Mouse (Mus musculus): ENCODE data around the gene Cacna1f.

The Cacna1f gene

DNA sequence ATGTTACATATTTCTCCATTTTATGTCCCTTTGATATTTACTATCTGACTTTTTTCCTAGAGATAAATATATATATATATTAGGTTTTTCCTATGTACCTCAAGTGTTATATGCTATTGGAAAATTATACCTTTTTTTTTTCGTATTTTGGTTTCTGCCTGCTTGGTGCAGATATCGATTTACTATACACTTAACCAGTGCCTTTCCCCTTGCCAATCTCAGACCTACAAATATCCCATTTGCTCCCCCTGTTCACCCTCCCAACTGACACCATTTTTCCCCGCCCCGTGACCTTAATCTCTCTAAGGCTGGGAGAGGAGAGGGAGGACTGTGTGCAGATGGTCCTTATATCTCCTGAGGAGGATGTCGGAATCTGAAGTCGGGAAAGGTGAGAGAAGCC is at the start of gene Cacna1f:
Gene Cacna1f, plus strand, starts transcription at position 301 of the 400 bp plus-strand sequence.
- in situ Hi-C loops (cut with MseI, MboI), result no loop called here

DNA sequence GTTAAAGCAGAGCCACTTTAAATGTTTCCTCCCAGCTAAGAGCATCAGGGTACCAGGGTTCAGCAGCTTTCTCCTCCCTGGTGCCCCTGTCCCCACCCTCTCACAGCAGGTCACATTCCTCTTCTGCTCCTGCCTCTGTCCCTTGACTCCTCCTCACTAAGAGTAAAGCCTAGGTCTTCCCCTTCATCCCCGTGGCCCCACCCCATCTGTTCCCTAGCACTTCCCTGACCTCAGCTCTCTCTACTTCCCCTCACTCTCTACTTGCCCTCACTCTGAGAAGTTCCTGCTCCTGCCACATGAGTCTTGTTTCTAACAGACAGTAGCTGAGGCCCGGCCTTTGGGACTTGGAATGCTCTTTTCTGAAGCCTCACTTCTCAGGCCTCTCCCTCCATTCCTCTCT is 43.8 kb upstream of the Cacna1f start:
- in situ Hi-C loops (cut with MseI, MboI), result no loop called here

DNA sequence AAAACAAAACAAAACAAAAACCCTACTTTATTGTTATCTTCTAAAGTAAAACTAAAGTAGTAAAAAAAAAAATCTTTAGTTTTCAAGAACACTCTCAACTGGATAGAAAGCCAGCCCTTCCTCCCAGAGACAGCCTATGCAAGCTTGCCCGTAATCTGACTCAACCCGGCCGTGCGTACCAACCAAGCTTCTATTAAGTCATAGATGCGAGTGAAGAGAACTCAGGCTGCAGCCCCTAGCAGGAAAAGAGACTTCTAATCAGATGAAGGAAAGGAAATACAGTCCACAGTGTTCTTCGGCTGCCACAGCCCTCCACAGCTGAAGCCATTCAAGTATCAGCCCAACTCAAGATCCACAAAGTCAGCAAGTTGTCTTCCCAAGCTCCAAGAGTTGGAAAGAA is 40.5 kb upstream of the Cacna1f start:
- in situ Hi-C loops (cut with MseI, MboI), result no loop called here

DNA sequence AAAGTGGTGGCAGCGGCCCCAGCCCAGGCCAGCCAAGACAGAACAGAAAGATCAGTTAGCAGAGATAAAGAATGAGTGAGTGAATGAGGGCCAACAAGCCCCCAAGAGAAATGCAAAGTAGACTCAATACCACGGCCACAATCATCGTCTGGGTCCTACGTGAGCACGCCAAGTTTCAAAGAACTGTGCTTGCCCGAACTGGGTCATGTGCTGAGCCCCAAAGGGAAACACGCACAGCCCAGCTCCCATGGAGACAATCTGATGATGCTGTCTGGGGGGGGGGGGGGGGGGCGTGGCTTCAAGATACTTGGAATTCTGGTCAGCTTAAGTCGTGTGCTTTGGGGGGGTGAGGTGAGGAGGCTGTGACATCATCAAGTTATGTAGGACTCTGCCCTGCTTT is 39.4 kb upstream of the Cacna1f start:
- in situ Hi-C loops (cut with MseI, MboI), result no loop called here

DNA sequence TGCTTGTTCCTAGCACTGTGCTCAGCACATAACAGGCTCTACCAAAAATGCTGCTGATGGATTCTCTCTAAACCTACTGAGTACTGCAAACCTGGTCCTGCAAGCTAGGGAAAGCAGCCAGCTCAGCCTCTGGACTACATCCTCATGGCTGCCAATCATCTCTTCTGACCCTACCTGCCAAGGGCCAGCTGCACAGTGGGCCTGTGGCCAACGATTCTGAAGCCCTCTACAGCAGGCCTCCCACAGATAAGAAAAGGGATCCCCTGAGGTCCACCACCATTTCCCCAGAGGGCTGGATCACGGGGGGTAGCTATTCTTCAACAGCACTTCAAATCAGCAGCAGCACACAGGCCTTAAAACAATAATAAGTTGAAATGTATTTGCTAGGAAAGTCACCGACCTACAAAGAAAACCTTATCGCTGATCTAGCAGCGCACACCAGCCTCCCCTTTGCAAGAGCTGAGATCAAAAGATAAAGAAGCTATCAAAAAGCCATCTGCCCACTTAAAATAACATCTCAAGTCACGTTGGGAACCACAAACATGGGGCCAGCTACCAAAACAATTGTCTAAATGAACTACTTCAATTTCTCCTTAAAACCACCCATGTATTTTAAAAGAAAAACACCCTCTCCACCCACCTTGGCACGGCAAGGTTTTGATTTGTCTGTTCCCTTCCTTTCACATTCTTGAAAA is 36.3 kb upstream of the Cacna1f start:
- in situ Hi-C loops (cut with MseI, MboI), result no loop called here

DNA sequence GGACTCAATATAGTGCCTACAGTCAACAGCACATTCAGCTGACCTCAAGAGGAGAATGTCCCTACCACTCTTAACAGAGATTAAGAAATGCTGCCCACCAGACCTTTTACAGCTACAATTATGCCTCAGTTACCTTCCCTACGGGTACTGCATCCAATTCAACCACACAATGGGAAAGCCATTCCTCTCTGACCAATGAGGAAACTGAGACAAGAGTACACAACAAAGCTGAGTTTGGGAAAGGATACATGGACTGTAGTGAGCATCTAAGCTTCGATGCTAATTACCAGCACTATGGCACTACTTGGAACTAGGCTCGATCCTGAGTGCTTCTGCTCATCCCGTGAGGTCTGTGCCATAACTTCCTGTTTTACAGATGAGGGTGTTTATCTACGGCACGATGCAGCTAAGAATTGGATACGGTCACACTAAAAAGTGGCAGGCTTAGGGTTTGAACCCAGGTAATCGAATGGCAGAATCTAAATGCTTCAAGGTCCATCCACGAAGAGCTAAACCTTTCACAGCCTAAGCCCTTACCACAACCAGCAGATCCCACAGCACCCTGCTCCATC is 35.2 kb upstream of the Cacna1f start:
- in situ Hi-C loops (cut with MseI, MboI), result no loop called here

DNA sequence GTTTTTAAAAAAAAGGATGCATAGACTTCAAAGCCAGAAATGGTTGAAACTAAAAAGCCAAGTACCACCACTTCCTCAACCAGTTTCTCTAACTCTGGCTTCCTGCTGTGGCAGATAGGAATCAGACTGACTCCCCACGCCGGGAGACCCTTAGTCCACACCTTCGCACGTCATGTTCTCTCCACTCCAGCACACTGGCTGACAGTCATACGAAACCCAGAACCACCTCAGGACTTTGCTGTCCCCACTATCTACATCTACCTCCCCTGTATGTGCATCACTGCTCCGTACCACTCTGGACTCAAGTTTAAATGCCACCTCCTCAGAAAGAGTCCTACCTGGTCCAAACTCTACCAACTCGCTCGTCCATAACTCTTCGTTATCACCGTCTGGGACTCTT is 34.4 kb upstream of the Cacna1f start:
- in situ Hi-C loops (cut with MseI, MboI), result no loop called here

DNA sequence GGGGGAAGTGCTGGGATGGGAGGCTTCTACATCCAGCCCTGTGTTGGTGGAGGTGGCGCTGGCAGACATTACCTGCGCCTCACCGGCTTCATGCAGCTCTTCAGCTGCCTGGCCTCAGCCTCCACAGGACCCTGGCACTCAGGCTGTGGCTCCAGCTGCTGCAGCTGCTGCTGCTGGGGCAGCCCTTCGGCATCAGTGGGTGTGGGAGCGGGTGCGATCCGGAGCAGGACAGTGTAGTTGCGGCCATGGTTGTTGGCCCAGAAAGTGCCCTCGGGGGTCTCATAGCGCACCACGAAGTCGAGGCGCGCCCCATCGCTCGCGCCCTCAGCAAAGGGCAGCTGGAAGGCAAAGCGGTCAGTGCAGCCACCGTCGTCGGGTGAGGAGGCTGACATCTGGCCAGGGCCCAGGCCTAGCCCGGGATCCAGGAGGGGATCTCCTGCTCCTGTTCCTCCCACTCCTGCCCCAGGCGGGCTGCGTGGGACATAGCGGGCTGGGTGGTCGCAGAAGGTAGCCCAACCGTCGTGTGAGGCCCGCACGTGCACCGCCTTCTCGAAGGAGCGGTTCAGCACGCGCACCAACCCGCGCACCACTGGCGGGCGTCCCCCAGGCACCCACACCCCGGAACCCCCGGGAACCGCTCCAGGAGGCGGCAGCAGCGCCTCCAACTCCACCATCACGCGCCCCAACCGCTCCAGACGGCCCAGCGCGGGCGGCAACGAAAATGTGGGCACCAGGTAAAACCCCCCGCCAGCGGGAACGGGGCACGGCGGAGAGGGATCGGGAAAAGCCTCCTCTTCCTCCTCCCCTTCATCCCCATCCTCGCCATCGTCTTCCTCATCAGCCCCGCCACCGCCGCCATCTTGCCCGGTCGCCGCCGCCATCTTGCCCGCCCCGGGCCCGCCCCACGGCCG is 33.5 kb upstream of the Cacna1f start, which contains the start of gene Foxp3:
Gene Foxp3, plus strand, starts transcription at position 469 of the 911 bp plus-strand sequence.
- in situ Hi-C loops (cut with MseI, MboI), result no loop called here

DNA sequence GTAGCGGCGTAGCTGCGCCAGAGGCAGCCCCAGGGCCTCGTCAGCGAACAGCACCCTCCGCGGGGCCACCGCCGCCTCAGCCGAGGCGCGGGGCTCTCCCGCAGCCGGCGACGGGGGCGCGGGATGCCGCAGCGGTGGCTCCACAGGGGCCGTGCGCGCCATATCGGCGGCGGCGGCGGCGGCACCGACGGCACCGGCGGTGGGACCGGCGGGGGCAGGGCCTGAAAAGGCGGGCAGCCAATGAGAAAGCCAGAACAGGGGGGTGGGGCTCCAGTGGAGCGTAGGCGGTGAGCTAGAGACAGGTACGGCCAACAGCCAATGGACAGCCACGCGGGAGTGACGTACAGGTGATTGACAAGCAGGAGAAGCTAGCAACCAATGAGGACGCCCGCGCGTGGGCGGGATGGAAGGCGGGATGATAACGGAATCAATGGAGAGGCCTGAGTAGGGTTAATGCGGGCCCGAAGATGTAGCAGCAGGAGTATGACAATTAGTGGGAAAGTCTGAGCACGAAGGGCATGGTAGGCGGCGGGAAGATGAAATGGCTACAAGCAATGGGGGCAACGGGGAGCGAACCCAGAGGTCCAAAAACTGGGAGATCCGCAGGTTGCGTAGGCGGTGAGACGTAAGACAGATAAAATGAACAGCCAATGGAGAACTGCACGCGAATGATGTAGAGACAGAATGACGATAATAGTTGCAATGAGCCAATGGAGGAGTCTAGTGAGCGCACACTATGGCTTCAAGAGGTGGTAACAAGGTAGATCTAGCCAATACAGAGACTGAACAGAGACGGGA is 32.6 kb upstream of the Cacna1f start, which contains the start of gene Ppp1r3f:
Gene Ppp1r3f, minus strand, starts transcription at position 197 of the 798 bp plus-strand sequence.
- in situ Hi-C loops (cut with MseI, MboI), result no loop called here

DNA sequence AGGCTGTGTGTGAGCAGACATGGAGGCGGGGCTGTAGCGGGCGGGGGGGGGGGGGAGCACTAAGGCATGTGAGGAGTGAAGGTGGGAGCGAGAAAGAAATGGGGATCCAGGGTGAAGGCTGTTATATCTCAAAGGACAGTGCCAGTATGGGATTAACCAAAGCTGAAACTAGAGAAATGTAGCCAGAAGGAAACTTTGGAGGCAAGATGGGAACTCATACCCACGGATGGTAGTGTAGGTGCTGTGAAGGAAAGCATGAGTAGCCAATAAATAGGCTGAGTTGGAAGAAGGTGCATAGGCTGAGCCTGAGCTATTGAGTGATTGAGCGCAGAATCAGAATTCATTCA is 32.0 kb upstream of the Cacna1f start:
- in situ Hi-C loops (cut with MseI, MboI), result no loop called here

DNA sequence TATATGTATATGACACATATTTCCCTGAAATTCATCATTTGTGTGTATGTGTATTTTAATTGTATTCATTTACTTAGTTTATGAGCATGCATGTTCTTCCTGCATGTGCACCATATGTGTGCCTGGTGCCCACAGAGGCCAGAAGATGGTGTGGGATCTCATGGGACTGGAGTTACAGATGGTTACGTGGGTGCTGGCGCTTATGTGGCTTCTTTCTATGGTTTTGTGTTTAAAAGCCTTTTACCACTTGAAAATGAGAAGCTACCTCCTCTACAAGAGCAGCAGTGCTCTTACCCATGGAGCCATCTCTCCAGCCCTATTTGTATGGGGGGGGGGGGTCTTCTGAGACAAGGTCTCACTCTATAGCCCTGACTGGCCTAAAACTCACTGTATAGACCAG is 25.7 kb upstream of the Cacna1f start:
- in situ Hi-C loops (cut with MseI, MboI), result no loop called here

DNA sequence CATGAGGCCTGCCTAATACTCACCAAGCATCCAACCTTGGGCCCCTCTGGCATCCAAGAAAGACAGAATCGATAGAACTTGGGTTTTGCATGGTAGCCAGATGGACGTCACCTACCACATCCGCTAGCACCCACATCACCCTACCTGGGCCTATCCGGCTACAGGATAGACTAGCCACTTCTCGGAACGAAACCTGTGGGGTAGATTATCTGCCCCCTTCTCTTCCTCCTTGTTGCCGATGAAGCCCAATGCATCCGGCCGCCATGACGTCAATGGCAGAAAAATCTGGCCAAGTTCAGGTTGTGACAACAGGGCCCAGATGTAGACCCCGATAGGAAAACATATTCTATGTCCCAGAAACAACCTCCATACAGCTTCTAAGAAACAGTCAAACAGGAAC is 23.0 kb upstream of the Cacna1f start:
- in situ Hi-C loops (cut with MseI, MboI), result no loop called here

DNA sequence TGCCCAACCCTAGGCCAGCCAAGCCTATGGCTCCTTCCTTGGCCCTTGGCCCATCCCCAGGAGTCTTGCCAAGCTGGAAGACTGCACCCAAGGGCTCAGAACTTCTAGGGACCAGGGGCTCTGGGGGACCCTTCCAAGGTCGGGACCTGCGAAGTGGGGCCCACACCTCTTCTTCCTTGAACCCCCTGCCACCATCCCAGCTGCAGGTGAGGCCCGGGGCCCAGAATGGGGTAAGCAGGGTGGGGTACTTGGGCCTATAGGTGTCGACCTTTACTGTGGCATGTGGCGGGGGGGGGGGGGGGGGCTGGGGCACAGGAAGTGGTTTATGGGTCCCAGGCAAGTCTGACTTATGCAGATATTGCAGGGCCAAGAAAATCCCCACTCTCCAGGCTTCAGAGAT is 20.5 kb upstream of the Cacna1f start:
- in situ Hi-C loops (cut with MseI, MboI), result no loop called here

DNA sequence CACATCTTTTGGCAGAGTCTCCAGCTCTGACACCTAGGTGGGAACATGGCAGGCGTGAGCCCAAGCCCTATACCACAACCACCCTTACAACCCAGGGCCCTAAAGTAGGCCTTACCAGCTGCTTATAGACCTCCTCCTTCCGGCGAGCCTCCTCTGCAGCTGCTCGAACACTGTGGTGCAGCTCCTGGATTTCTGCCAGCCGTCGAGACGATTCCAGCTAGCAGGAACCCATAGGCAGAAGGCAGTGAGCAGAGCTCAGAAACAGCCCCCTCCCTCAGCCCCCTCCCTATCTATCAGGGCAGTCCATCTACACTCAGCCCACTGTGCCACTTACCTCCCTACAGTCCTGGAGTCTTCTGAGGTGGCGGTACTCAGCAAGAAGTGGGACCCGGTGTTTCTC is 11.5 kb upstream of the Cacna1f start:
- in situ Hi-C loops (cut with MseI, MboI), result no loop called here

DNA sequence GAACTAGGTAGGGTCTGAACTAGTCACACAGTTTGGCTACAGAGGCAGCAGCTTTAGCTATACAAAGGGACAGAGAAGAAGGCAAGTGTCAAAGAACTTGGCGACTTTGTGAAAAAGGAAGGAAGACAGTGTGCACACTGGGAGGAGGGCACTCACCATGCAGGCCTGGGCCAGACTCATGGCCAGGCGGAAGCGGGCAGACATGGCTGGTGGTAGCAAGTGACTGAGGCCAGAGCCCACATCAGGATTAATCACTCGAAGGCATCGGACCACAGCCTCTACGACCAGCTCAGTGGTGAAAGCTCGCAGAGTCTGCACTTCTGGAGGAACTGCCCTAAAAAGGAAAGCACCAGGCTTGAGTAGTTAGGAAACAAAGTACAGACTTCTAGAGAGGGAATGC is 2.9 kb upstream of the Cacna1f start:
- in situ Hi-C loops (cut with MseI, MboI), result no loop called here

DNA sequence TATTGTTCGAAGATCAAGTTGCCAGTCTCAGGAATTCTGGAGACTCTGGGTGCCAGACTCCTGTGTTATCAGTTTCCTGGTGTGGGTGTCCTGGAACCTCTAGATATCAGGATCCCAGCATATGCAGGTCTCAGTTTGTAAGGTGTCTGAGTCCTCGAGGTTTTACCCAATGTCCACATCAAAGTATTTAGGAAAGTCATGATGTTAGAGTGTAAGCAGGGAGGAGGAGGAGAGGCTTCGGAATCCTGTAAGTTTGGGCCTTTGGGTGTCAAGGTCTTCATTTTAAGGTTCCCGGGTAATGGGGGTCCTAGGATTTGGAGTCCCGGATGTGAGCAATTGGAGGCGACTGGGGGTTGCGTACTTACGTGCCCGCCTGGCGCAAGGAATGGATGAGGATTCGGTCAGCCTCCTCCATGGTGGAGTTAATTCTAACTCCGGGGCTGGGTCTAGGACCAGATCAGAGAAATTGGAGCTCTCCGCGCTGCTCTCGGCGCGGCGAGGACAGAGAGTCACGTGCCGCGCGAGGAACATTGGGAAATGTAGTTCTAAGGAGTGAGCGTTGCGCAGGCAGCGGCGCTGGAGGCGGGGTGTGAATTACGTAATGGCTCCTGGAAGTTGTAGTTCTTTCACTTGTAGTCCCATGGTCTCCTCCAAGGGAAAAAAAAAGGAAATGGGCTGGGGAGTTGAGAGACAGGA is 1.9 kb upstream of the Cacna1f start, which contains the start of gene Ccdc22:
Gene Ccdc22, minus strand, starts transcription at position 639 of the 696 bp plus-strand sequence.
- in situ Hi-C loops (cut with MseI, MboI), result no loop called here

DNA sequence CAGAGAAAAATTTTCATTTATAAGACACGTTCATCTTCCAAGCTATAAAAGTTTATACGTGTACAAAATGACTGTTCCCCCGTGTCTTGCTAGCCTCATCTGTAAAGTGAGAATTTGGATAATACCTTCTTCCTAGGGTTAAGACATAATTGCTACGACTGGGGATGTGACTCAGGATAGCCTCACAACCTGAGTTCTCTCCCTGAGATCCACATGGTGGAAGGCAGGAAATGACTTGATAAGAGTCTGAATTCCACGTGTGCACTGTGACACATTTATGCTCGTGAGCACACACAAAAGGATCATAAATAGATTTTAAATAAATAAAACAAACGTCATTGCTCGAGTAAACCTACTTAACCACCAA is 1.3 kb upstream of the Cacna1f start:
- in situ Hi-C loops (cut with MseI, MboI), result no loop called here

DNA sequence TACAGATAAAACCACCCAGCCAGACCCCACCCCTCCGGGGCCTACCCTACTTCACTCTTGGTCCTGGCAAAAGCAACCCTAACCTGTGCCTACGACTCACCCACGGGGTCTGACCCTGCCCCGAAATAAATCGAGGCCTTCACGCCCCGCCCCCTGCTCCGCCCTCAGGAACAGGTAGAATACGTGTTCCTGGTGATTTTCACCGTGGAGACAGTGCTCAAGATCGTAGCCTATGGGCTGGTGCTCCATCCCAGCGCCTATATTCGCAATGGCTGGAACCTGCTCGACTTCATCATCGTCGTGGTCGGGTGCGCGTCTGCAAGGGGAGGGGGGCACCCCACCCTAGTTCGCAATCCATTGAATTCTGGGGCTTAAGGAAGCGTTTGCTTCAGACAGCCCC is 3.2 kb downstream of the Cacna1f start:
- in situ Hi-C loops (cut with MseI, MboI), result no loop called here

DNA sequence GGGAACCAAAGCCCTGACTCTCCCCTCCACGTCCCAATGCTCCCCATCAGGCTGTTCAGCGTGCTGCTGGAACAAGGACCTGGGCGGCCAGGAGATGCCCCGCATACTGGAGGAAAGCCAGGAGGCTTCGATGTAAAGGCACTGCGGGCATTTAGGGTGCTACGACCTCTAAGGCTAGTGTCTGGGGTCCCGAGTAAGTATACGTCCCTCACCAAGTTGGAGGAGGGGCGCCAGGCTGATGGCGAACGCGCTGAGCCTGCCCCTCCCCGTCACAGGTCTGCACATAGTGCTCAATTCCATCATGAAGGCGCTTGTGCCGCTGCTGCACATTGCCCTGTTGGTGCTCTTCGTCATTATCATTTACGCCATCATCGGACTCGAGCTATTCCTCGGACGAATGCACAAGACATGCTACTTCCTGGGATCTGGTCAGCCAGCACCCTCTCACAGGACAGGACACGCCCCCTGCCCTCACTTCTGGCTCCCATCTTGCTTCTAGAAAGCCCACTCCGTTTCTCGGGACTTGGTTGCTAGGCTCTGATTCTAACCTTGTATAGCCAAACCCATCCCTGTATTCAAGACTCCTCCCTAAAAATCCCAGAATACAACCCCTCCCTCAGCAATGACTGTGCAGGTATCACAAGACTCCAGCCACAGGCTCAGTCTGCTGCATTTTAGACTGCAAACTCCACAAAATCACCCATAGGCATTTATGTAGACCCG is 3.8 kb downstream of the Cacna1f start:
- in situ Hi-C loops (cut with MseI, MboI), result no loop called here

DNA sequence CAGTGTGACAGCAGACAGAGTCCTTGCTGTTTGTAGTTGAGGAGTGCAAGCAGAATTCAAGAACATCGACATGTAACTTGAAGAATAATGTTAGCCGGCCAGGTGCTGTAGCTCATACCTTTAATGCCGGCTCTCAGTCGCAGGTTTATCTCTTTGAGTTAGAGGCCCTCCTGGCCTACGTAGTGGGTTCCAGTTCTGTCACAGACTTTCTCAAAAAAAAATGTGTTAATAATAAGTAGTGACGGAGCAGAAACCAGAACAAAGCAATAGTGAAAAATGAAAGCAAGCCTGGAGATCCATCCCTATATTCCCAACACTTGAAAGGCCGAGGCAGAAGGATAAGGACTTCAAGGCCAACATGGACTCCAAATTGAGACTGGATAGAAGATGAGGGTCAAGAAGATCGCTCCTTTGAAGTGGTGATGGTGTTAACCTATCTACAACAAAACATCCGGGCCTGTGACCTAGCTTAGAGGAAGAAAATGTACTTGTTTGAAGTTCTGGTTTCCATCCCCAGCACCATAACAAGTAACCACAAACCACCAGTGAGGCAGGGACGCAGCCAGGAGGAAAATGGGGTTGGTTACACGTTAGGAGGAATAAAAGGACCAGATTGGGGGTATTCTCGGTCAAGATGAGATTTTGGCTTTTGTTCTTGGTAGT is 11.1 kb downstream of the Cacna1f start:
- in situ Hi-C loops (cut with MseI, MboI), result no loop called here
